Mouse (Mus musculus): ENCODE measurements around the gene Slc7a11.
"Not testable (repeated sequence)": the region's sequence is repeated elsewhere in the genome, so short reads cannot be mapped to it uniquely, and the experiment has no call there.

Slc7a11 gene

GRCm38 (mm10) chr3:50443421-50443916 is at the start of gene Slc7a11:
TSS of gene Slc7a11 (minus strand) at chr3:50443614.
- DNase-seq (ENCODE audit: low read depth, low spot score) = peak; percentile 42

DNA sequence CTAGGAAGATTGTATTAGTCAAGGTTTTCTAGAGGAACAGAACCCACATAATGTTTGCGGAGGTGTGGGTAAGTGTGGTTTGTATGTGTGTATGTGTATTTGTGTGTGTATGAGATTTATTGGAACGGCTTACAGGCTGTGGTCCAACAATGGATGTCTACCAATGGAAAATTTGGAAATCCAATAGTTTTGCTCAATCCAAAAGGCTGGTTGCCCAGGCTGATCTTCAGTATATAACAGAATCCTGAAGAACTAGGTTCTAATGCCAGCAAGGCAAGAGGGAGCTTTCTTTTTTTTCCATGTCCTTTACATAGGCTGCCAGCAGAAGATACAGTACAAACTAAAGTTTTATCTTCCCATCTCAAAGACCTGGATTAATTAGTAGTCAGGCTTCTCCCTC is 48.3 kb upstream of the Slc7a11 start:
- no peak for DNase-seq (ENCODE audit: low read depth, low spot score)

DNA sequence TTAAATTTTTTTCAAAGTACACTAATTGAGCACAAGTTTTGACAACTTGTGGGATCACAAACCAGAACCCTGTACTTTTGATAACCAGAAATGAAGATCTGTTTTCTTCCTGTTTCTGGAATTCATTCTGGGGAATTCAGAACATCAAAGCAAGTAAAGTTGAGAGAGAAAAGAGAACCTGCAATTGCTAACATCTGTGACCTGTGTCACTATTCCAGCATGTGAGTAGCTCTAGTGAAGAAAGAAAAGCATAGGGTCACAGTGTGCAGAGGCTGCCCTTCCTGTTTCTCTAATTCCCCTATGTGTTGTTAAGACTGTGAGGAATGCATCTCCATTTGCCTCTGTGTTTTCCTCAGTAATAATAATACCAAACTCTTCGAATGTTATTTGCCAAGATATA is 40.7 kb upstream of the Slc7a11 start:
- DNase-seq (ENCODE audit: low read depth, low spot score) = no peak

DNA sequence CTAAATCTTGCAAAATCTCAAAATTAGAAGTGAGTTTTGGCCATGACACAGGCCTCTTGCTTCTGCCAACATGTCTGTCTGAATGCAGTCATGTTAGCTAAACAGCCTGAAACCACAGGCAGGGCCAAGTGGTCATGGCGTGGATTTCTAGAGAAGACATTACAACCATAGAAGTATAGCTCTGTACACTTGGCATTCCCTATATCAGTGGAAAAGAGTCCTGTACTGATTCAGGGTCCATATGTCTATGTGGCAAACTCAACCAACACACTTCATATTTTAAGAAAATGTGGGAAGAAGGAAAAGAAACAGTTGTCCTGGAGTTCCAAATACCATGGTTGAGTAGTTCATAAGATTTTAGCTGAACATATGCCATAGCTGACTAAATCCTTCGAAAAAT is 18.8 kb upstream of the Slc7a11 start:
- DNase-seq (ENCODE audit: low read depth, low spot score) = no peak

- no peak for DNase-seq (ENCODE audit: low read depth, low spot score)
Observed at GRCm38 (mm10) chr3:50457136-50457535, 13.7 kb upstream of the Slc7a11 start.

DNA sequence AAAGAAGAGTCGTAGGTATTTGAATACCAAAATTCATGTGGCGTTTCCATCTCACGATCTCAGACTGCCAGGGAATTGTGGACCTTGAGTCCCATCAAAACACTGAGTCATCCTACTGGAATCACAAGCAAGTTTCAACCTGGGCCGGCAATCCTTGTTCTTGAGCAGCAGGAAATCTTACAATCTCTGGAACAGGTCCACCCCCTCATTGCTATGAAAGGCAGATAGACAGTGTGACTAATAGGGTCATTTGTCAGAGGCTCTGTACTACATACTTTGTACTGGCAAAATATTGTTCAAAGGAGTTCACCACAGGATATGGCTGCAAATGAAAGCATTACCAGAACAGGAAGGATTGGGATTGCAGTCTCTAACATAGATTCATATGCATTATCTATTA is 13.2 kb upstream of the Slc7a11 start:
- no peak for DNase-seq (ENCODE audit: low read depth, low spot score)

DNA sequence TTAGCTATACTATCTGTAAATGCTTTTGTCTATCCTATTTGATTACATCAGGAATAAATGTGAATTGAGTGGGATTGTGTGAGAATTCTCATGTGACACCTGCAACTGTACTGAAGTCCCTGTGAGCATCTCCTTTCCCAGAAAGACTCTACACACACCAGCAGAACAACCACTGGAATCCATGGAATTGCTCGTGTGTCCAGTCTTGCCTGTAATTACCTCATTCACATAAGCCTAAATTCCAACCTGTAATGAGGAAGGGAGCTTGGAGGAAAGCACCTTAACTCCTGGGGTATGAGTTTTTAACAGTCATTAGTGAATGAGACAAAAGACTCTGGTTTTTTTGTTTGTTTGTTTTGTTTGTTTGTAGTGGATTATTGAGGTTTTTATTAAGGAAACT is 12.6 kb upstream of the Slc7a11 start:
- DNase-seq (ENCODE audit: low read depth, low spot score) = no peak

DNA sequence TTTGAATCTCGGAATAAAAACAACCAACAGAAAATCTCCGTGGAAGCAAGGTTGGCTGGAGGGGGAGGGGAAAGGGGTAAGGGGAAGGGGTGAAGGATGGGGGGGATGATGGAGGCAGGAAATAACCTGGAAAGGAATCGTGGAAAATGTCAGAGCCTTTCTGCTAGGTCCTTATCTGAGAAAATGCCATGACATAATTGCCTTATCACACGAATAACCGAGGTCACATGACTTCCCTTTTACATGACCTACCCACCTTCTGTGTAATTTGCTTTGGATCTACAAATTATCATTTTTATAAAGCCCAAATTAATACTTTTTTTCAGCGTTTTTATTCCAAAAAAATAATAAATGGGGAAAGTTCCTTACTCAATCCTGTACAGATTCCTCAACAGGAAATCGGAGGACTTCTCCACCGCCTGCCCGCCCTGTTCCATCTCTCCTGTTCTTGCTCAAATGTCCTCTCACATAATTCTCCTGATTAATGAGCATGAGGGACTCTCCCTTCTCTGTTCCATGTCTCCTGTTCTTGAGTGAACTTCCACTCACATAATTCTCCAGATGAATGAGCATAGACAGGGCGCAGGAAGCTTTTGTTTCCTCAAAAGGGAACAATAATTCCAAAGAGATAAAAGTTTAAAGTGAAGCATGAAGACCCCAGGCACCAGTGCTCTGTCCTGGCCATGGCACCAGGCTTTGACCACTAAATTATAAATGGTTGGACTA is 1.8 kb upstream of the Slc7a11 start:
- DNase-seq (ENCODE audit: low read depth, low spot score) = no peak

- peak; percentile 29 for DNase-seq (ENCODE audit: low read depth, low spot score)
Observed at GRCm38 (mm10) chr3:50443942-50444341, 528 bp upstream of the Slc7a11 start.

DNA sequence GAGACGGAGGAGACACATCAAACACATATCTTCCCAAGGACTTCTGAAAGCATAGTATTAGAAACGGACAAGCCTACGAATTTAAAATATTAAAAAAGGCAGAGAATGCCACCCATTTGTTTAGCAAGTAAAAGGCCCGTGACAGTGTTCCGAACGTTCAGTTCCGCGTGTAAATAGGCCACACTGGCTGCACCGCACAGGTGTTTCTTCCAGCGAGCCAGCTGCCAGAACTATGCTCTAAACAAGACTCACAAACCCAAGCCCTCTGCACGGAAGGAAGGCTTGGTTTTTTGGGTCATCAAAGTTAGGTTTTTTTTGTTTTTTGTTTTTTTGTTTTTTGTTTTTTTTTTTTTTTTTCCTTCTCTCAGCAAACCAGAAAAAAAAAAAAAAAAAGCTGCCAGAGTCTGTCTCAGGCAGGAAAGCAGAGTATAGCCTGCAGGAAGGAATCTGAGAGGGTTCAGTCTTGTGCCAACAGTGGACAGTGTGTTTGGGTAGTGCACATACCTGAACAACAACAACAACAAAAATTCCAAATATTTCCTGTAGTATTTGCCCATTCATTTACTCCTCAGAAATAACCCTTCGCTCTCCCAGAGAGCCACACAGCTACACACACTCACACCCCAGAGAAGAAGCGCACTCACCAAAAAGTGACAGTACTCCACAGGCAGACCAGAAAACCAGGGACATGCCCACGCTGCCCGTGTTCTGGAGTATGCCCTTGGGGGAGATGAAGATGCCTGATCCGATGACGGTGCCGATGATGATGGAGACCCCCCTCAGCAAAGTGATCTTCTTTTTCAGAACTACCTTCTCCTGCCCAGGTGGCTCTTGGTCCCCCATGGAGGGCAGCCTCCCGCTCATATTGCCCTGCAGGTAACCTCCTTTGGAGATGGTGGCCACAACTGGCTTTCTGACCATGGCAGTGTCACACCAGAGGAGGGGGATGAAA is 797 bp downstream of the Slc7a11 start:
- no peak for DNase-seq (ENCODE audit: low read depth, low spot score)

DNA sequence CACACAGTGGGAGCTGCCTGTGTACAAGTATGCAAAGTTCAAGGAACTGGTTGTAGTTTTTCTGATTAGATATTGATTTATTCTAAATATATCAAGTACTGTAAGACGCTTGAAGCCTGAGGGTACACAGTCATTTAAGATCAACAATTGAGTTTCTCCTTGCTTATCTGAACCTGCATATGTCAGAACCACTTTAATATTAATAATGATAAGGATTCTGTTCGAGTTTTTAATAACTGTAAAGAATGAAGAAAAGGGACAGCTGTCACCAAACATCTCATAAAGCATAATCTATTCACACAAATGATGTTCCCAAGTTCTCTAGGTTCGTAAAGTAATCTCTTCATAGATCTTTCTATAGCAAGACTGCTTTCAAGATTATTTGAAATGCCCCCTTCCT is 2.1 kb downstream of the Slc7a11 start:
- no peak for DNase-seq (ENCODE audit: low read depth, low spot score)

DNA sequence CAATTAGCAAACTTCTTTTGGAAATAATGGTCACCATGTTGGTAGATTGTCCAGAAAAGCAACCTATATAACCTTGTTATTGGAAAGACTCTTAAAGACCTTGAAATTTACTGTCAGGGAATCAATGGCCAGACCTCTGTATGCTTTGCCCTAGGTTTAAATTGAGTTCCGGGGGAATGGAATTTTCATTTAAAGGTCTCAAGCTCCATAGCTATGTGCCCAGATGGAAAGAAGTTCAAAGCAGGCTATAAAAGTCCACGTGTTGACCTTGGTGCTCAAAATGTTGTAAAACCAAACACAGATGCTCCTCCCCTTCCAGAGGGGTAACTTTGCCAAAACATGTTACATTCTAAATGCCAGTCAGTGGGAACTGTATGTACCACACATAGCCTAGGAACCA is 3.0 kb downstream of the Slc7a11 start:
- DNase-seq (ENCODE audit: low read depth, low spot score) = no peak

- DNase-seq (ENCODE audit: low read depth, low spot score) = no peak
Observed at GRCm38 (mm10) chr3:50439429-50439828, 4.0 kb downstream of the Slc7a11 start.

DNA sequence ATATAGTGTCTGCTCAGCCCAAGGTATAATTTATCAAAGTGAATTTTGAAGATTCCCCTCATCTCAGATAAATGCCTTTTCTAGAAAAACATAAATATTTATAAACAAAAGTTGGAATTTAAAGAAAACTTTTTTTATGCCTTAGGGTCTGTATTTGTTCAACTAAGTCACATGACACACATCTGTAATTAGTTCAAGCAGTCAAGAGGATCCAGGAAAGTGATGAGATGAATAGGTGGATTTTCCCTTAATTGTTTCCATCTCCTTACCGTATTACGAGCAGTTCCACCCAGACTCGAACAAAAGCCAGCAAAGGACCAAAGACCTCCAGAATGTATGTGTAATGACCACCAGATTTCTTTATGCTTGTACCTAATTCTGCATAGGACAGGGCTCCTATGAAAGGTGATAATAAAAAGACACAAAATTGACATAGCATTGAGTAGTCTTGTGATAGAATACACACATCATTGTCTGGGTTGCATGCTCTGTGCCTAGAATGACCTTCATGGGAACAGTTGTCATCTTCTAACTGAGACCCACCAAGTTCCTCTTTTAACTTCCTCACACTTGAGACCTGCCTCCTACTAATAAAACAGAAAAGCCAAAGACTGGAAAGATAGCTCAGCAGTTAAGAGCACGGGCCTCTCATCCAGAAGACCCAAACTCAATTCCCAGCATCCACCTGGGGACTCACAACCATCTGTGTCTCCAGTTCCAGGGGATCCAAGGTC is 4.7 kb downstream of the Slc7a11 start:
- peak; percentile 10 for DNase-seq (ENCODE audit: low read depth, low spot score)

- not testable (repeated sequence) for DNase-seq (ENCODE audit: low read depth, low spot score)
Observed at GRCm38 (mm10) chr3:50438081-50438480, 5.3 kb downstream of the Slc7a11 start.

- DNase-seq (ENCODE audit: low read depth, low spot score) = not testable (repeated sequence)
Observed at GRCm38 (mm10) chr3:50436409-50436808, 7.0 kb downstream of the Slc7a11 start.

- DNase-seq (ENCODE audit: low read depth, low spot score) = no peak
Observed at GRCm38 (mm10) chr3:50433831-50434230, 9.6 kb downstream of the Slc7a11 start.

DNA sequence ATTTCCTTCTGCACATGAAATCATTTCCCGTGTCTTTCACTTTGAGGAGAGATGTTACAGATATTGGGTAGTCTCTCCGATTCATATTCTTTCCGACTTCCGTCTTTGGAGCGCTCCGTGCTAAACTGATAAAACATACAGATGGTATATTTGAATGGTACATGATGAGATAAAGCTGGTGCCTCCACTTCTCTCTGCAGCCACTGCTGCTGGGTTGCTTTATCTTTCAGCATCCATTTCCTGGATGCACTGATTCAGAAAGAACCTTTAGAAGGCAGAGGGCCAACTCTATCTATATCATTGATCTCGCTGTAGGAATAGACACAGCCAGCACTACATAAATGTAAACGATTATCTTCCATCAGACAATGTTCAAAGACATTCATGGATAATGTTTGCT is 12.6 kb downstream of the Slc7a11 start:
- no peak for DNase-seq (ENCODE audit: low read depth, low spot score)

- no peak for DNase-seq (ENCODE audit: low read depth, low spot score)
Observed at GRCm38 (mm10) chr3:50421480-50422277, 21.7 kb downstream of the Slc7a11 start.

DNA sequence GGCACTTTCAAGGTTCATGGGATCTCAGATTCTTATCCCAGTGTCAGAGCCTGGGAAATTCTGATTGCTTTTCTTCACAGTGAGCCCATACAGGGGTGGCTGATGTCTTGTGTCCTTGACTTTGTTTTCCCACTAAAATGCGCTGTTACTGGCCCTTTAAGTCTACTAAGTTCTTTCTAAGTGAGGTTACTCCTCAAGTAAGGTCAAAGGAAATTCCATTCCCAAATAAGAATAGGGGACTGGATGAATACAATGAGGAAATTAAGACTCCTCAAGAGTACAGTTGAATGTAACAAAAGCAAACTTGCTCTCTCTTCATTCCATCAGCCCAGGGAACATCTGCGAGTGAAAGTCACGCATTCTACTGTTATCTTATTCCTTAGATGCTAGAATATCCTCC is 24.3 kb downstream of the Slc7a11 start:
- no peak for DNase-seq (ENCODE audit: low read depth, low spot score)

DNA sequence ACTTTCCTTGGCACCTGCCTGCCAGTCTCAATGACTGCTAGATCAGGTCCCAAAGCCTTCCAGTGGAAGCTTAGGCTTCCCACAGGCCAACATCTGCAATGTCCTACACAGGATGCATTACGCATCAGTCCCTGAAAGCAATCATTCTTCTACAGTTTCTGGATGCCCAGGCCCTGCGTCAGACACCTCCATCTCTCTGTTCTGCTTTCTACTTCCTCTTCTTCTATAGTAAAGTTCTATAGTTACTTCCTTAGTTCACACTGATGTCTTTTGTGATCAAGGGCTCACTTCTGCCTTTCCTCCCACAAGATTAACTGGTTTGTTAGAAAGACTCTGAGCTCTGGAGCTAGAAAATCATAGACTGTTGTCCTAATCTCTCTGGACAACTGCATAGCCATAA is 36.6 kb downstream of the Slc7a11 start:
- peak; percentile 26 for DNase-seq (ENCODE audit: low read depth, low spot score)

Measured in A20 (cell line).